Mouse (Mus musculus): ENCODE measurements around the gene Zbtb1.
"Not testable (repeated sequence)": the region's sequence is repeated elsewhere in the genome, so short reads cannot be mapped to it uniquely, and the experiment has no call there.

Gene Zbtb1

DNA sequence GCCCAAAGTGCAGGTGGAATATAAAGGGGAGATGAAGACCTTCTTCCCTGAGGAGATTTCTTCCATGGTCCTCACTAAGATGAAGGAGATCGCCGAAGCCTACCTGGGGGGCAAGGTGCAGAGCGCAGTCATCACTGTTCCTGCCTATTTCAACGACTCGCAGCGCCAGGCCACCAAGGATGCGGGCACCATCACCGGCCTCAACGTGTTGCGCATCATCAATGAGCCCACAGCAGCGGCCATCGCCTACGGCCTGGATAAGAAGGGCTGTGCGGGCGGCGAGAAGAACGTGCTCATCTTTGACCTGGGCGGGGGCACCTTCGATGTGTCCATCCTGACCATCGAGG lies 34.7 kb downstream of the Zbtb1 start:
- no peak for DNase-seq (ENCODE audit: low read depth, low spot score)

DNA sequence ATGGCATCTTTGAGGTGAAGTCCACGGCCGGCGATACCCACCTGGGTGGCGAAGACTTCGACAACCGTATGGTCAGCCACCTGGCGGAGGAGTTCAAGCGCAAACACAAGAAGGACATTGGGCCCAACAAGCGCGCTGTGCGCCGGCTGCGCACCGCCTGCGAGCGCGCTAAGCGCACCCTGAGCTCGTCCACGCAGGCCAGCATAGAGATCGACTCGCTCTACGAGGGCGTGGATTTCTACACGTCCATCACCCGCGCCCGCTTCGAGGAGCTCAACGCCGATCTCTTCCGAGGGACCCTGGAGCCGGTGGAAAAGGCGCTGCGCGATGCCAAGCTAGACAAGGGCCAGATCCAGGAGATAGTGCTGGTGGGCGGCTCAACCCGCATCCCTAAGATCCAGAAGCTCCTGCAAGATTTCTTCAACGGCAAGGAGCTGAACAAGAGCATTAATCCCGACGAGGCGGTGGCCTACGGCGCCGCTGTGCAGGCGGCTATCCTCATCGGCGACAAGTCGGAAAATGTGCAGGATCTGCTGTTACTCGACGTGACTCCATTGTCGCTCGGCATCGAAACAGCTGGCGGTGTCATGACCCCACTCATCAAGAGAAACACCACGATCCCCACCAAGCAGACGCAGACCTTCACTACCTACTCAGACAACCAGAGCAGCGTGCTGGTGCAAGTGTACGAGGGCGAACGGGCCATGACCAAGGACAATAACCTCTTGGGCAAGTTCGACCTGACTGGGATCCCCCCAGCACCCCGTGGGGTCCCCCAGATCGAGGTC lies 35.3 kb downstream of the Zbtb1 start:
- DNase-seq (ENCODE audit: low read depth, low spot score) = peak; percentile 49

DNA sequence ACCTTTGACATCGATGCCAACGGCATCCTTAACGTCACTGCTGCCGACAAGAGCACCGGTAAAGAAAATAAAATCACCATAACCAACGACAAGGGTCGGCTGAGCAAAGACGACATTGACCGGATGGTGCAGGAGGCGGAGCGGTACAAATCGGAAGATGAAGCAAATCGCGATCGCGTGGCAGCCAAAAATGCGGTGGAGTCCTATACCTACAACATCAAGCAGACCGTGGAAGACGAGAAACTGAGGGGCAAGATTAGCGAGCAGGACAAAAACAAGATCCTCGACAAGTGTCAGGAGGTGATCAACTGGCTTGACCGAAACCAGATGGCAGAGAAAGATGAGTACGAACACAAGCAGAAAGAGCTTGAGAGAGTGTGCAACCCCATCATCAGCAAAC lies 35.9 kb downstream of the Zbtb1 start:
- peak; percentile 39 for DNase-seq (ENCODE audit: low read depth, low spot score)

DNA sequence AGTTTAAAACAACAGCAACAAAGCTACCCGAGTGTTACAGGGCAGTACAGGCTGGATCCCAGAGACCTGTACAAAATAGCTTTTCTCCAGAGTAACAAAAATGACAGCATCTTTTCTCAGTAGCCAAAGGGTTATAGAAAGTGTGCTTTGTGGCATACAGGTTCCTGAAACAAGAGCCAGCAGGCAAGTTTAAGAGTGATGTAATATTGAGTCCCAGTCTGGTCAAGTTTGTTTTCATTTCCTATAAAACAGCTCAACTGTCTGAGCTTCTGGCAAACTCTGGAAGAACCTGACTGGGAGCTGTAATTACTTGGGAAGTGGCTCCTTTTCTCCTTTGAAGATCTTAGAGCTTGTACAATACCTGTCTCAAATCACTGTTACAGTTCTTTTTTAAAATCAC lies 37.1 kb downstream of the Zbtb1 start:
- DNase-seq (ENCODE audit: low read depth, low spot score) = no peak

DNA sequence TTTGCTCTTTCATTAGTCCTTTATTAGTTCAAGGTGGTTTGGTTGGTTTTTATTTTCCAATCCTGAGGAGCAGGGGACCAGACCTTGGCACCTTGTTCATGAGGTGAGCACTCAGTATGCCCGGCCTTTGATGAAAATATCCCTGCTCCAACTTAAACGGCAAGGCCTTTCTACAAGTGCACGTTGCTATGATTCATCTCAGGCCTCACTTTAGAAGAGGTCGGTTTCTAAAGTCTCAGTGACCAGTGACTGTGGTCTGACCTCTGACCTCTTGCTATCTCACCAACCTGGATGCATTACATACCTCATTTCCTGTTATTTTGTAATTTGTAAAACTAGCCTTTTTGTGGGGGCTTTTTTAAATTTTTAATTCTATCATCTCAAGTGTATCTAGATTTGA lies 39.1 kb downstream of the Zbtb1 start:
- DNase-seq (ENCODE audit: low read depth, low spot score) = no peak

DNA sequence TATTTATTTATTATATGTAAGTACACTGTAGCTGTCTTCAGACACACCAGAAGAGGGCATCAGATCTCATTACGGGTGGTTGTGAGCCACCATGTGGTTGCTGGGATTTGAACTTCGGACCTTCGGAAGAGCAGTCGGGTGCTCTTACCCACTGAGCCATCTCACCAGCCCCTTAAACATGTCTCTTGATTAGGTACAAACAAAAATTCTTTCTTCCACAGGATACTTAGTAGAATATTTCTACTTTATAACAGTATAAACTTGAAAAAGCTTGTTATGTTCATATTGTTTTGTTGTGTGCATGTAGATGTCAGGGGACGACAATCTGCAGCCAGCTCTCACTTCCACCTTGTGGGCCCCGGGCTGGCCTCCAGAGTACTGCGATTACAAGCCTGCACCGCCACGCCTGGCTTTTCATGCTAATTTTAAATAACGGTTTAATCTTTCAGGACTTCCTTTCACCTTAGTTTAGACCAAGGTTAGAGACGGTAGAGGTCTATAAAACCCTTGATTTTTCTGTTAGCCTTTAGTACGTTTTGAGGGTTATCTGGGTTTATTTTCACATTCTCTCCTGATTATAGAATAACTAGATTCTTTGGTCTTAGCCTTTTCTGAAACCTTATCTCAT lies 45.4 kb downstream of the Zbtb1 start:
- no peak for DNase-seq (ENCODE audit: low read depth, low spot score)

DNA sequence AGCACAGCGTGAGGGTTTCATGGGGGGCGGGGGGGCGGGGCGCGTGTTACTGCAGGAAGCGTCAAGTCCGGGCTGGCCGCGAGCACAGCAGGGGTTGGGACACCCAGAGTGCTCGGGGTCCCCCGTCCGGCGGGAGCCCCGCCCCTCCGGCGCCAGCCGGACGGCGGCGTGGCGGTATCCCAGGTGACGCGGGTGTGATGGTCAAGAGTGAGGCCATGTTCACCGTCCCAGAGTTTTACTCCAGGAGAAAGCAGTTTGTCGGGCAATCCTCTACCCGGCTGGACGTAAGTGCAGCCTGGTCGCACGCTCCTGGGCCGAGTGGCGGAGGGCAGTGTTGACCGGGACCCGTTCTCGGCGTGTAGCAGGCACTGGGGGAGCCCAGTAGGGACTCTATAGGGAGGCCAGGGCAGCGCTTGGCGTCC lies 47.4 kb downstream of the Zbtb1 start, which contains the start of gene Ppp1r36:
Gene Ppp1r36, plus strand, starts transcription at position 106 of the 422 bp plus-strand sequence.
- peak; percentile 21 for DNase-seq (ENCODE audit: low read depth, low spot score)

DNA sequence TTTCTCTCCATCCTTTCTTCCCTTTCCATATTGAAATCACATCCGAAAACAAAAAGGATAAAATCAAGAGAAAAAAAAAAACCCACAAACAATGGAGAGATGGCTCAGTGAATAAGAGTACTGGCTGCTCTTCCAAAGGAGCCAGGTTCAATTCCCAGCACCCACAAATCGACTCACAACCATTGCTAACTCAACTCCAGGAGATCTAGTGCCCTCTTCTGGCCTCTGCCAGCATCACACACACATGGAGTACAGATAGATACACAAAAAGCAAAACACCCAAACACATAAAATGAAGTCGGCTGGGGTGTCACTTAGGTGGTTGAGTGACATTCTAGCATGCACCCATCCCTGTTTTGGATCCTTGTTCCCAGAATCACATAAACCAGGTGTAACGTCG lies 48.3 kb downstream of the Zbtb1 start:
- DNase-seq (ENCODE audit: low read depth, low spot score) = peak; percentile 71

DNA sequence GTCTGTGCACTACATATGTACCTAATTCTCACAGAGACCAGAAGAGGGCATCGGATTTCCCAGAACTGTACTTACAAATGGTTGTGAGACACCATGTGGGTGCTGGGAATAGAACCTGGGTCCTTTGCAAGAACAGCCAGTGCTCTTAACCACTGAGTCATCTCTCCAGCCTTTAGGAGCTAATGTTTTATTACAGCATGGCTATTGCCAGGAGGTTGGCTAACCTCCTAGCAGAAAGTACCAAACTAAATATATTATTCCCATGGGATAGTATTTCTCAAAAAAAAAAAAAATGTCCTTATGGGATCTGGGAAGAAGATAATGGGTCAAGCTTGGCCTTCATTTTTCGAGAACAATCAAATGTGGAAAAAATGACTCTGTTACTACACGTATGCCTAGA lies 55.2 kb downstream of the Zbtb1 start:
- no peak for DNase-seq (ENCODE audit: low read depth, low spot score)

DNA sequence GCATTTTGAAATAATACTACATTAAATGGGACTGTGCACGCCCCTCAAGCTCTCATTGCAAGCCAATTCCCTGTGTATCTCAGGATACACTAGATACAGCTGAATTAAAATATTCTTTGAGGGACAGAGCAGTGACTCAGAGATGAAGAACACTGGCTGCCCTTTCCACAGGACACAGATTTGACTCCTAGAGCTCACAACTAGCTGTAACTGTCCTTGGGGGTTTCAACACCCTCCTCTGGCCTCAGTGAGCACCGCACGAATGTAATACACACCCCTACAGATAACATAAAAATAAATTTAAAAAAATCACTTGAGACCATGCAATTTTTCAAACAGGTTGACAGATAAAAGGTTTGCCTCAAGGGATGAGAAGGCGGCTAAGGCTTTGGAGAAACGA lies 57.5 kb downstream of the Zbtb1 start:
- no peak for DNase-seq (ENCODE audit: low read depth, low spot score)

DNA sequence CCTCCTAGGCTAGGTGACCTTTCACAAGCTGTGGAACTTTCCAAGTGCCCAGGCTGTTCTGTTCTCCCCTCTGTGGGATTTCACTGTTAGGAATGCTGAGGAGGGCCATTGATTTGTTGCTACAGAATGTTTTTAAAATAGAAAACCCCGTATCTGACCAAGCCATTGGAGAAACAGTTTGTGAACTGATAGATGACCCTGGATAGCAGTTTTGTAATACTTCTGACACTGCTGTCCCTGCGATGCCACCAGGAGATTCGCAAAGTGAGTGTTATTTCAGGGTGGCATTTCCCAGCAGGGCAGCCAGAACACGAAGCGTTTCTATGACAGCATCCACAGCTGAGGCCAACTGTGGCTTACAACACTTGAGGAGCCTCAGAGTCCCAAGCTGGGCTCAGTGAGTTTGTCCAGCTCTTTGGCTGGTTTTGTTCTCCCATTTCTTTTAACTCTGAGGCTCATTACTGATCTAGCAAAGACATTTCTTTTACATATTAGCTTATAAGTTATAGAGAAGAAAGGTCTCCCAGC lies 60.9 kb downstream of the Zbtb1 start:
- no peak for DNase-seq (ENCODE audit: low read depth, low spot score)

DNA sequence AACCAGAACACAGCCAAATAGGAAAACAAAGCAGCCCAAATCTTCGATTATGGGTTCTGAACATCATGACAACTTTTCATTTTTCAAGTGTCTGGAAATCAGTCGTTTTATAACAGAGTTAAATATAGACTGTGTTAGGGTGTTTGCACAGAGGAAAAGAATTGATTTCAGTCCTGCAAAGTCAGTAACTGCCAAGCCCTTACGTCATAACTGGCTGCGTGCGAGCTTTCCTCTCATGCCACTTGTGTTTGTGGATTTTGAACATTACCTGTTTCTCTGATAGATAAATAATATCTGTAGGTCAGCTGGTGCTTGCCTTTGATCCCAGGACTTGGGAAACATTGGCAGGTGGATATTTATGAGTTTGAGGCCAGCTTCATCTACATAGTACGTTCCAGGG lies 61.4 kb downstream of the Zbtb1 start:
- DNase-seq (ENCODE audit: low read depth, low spot score) = no peak

DNA sequence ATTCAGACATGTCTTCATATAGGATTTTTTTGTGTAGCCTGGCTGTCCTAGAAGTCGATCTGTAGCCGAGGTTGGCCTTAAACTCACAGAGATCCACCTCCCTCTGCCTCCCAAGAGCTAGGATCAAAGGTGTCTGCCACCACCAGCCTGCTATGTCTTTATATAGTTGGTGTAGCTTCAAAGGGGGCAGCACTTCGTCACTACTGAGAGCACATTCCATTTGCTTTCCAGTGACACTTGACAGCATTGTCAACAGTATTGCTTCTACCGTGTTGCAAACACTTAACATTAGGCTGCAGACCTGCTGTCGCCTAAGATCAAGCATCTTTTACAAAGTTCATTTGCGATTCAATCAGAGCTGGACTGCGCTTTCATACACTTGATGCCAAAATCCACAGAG lies 64.0 kb downstream of the Zbtb1 start:
- DNase-seq (ENCODE audit: low read depth, low spot score) = no peak

DNA sequence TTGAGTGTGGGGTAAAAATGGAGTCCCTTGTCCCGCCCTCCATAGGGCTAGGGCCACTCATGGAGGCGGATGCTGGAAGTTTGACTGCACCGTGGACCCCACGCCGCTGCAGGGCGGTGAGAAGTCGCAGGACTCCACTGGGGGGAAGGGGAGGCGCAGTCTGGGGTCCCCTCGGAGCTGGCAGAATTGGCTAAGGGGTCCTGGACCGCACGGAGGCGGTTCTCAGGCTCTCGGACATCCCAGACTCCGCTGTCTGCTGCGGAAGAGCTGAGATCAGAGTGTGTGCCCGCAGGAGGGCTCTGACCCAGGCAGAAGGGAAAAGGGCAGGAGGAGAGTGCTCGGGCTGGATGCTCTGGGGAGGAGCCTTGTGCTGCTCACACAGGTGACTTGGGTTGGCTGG lies 65.0 kb downstream of the Zbtb1 start:
- DNase-seq (ENCODE audit: low read depth, low spot score) = peak; percentile 45

DNA sequence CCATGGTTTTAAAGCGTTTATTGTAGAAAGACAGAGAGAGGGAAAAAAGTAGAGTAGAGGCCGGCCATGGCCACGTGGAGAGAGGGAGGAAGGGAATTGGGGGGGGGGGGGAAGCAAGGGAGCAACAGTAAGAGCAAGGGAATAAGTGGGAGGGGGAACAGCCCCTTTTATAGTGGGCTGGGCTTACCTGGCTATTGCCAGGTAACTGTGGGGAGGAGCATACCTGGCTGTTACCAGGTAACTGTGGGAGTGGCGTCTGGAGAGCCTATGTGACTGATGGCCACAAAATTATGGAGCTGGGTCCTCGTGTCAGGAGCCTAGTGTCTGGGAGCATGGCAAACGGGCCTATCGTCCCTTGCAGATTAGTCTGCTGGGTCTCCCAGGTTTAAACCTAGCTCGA lies 65.5 kb downstream of the Zbtb1 start:
- DNase-seq (ENCODE audit: low read depth, low spot score) = no peak

DNA sequence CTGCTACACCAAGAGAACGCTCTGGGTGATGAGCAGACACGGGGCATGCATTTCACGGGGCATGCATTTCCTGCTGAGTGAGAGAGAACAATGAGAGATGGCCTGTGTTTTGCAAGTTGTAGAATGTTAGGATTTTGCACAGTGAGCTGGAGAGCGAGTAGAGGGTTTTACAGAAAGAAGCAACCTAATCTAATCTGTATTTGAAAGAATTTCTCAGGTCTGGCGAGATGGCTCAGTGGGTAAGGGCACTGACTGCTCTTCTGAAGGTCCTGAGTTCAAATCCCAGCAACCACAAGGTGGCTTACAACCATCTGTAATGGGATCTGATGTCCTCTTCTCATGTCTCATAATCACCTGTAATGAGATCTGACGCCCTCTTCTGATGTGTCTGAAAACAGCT lies 73.4 kb downstream of the Zbtb1 start:
- not testable (repeated sequence) for DNase-seq (ENCODE audit: low read depth, low spot score)

DNA sequence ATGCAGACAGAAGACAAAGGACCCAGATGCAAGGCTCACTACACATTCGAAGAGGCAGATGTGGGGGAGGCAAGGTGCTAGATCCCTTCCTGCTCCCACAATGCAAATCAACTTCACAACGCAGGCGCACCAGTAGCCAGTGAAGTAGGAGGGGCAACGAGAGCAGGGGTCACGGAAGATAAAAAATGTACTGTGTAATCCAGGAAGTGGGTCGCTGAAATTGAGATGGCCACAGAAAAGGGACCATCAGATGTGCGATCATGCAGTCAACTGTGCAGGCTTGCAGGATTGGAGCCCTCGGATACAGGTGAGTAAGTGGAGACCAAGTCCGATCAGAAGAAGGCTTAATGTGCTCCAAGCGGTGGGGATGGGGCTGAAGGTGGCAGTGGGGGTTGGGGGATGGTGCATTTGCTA lies 74.3 kb downstream of the Zbtb1 start:
- peak; percentile 92 for DNase-seq (ENCODE audit: low read depth, low spot score)

DNA sequence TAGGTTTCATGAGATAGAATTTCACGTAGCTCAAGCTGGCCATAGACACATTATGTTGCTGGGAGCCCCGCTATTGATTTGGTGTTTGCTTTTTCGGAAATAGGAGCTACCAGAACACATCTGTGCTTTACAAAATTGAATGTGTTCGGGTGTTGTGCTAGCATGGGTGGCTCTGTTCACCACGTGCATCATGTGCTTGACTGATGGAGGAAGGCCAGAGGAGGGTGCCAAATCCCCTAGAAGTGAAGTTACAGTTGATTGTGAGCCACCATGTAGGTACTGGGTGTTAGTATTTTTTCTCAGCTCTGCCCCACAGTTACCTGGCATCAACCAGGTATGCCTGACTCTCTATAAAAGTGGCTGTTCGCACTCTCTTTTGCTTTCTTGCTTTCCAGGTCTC lies 74.8 kb downstream of the Zbtb1 start:
- DNase-seq (ENCODE audit: low read depth, low spot score) = no peak

DNA sequence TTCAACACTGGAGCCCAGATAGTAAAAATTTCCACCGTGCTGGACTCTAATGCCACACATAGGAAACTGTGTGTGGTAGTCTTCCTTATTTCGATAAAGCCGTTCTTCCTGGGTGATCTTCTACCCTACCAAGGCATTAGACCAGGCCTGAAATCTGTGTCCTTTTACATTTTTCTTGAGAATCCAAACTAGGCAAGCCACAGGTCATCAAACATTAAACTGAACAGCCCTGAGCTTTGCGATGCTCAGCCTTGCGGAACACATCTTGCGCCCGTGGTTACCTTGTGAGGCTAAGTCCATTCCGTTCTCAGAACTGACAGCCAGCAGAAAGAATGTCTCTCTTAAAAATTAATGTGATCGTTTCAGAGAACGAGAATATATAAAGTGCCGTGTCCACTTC lies 76.1 kb downstream of the Zbtb1 start:
- no peak for DNase-seq (ENCODE audit: low read depth, low spot score)
